Mouse (Mus musculus) liver, adult 2 months (tissue): ENCODE data around the gene Gpr26.

ENCODE experiments used
- CTCF ChIP-seq: fragments of 200-500 bp; IDR thresholded peaks from 2 replicates; pipeline ENCODE4 v1.5.1; 2011; ENCODE audit warnings: low read depth, low read length, control low read depth
- POLR2A ChIP-seq: fragments of 200-500 bp; IDR thresholded peaks from 2 replicates; pipeline ENCODE4 v1.6.1; 2011; ENCODE audit warnings: low read length, control low read depth; ENCODE audit not compliant: insufficient read depth; ENCODE audit errors: extremely low read depth

DNA sequence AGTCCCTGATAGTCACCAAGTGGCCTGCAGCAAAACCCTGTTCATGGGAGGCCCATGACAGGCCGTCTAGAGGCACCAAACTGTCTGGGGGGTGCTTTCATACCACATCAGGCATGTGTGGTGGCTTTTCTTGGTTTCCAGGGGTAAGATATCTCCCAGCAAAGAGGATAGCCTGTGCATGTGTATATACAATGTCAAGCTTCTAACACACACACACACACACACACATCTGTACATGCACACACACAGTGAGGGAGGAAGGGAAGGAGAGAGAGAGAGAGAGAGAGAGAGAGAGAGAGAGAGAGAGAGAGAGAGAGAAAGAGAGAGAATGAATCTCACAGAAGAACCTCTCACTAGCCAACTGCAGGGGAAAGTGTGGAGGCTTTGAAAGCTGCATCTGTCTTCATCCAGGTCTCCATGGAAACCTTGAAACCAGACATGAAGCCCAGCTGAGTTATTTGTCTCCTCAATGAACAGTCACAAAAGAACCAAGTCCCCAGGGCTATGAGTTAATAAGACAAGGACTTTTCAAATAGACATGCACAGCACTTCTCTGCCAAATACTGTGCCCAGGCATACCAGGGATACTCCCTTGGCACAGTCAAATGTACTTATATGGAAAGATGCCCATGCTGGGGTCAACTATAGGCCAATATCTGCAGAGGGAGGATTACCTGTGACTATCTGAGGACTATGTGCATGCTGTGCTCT, 46.9 kb downstream of the Gpr26 start:
- TF ChIP-seq CTCF (no peak), POLR2A (no peak)
